Mouse (Mus musculus) c-Kit-negative CD71-positive TER-119-positive erythroid progenitor cells, embryonic 14.5 days (primary cell): ENCODE measurements at regions not wholly inside any gene's neighbourhood (a gene's known extent, or its start where the extent isn't known, plus 50 kb on each side); places are given as distances from the start of the nearest gene placed in this dataset.

ENCODE experiments used
- DNase-seq: peaks from one replicate; pipeline ENCODE4 v3.0.0-alpha.2; 2013; ENCODE audit warnings: low read depth, low spot score

GRCm38 (mm10) chr8:75353786-75354185, 52.6 kb downstream of the Gm10358 start:
- DNase-seq, result no peak

DNA sequence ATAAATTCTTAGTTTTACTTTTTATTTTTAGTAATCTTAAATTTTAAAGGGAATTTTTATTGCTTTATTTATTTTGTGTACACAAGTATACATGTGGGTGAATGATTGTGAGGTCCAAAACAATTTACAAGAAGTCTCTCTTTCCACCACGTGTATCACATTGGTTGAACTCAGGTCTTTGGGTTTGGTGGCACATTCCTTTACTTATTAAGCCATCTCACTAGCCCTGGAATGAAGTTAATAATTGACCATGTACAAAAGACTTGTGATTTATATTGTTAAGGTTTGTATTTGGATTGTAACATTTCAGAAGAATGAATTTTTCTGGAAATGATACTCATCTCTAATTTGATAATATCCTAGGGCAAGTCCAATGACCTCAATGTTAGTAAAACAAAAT, 56.2 kb downstream of the Gm10358 start:
- DNase-seq, result no peak

DNA sequence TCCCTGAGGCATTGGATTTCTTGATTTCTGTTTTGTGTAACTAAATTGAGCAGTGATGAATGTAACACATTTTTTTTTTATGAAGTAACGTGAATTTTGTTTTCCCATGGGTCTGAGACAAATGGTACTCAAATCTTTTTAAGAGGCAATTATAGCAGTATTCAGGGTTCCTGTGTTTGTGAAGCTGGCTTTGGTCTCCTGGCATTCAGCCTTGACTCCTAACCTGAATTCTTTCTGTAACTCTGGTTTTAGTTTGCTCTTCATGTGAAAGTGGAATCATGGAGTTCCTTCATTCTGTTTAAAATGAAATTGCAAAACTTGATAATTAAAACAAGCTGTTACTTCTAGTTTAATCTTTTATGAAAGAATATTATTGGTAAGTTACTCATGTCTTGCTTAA, 58.3 kb downstream of the Gm10358 start:
- DNase-seq, result no peak

GRCm38 (mm10) chr8:75320614-75321013, 85.8 kb downstream of the Gm10358 start:
- no peak for DNase-seq

DNA sequence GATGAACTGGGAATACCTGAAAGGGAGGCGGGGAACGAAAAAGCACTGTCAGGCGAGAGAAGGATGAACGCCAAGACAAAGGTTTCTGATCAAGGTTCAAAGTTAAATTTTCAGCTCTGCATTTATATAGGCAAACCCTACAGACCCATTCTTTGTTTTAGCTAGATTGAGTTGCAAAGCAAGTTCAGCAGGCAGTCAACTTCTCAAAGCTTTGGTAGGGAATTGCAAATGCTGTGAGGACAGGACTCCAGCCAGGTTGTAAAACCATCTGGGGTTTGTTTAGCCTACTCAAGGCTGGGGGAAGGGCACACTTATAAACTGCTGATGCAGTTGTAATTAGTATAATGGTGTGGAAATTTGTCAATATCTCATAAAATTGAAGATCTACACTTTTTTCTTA, 87.9 kb downstream of the Gm10358 start:
- no peak for DNase-seq

GRCm38 (mm10) chr8:75315886-75316285, 90.5 kb downstream of the Gm10358 start:
- peak; percentile 4 for DNase-seq

- DNase-seq, result no peak
These were observed 95.7 kb downstream of the Rasd2 start for GRCm38 (mm10) chr8:75309463-75309862.

- DNase-seq, result no peak
These were observed 78.2 kb downstream of the Rasd2 start for GRCm38 (mm10) chr8:75291921-75292320.

DNA sequence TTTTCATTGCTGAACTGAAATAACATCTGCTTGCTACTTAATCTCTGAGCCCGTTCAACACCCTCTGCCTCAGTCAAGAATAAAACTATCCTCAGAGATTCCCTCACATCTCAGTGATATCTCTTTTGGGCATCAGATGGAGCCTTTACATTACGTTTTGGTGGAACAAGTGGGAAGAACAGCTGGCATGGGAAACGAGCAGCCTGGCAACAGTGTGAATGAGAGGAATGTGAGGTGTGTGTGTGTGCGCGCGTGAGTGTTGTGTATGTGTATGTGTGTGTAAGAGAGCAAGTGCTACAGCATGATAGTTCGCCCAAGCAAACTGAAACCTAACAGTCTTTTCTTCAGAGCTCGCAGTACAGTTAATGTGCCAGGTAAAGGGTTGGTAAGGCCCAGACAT, 76.2 kb downstream of the Rasd2 start:
- no peak for DNase-seq
